26 mouse cellular contexts compared by ENCODE assay signal in genomic region chr19:57344678-57345077, GRCm38 (mm10).
"Had no signal": no experiment of that assay in that cellular context is flagged by ENCODE, and none has a peak within 500 bp of the region (broad histone marks: within the 10 kb centered on the region; RNA-seq: fewer than 3 reads in every experiment).

No protein-coding gene starts in this region.

- DNase-seq: cerebellum, adult 18-20 months; cerebellum, adult 2 months; cerebellum, adult 8-10 months; cerebellum, adult 9-10 months; cerebellum, adult 9-11 months; cerebellum, postnatal 10 days; cerebellum, postnatal 14 days; cerebellum, postnatal 25 days; cerebellum, postnatal 36 days; embryo, embryonic 11 days; forebrain, postnatal 0 days; gastrocnemius, adult 2 months; gastrocnemius, postnatal 10 days; gastrocnemius, postnatal 14 days; gastrocnemius, postnatal 25 days; heart, adult 2 months had no signal

- H3K36me3 ChIP-seq: embryonic facial prominence, embryonic 10.5 days; embryonic facial prominence, embryonic 12.5 days; embryonic facial prominence, embryonic 13.5 days; embryonic facial prominence, embryonic 15.5 days; forebrain, embryonic 12.5 days; forebrain, embryonic 15.5 days had no signal

- H3K9ac ChIP-seq: embryonic facial prominence, embryonic 12.5 days; embryonic facial prominence, embryonic 13.5 days; embryonic facial prominence, embryonic 15.5 days; forebrain, embryonic 12.5 days; forebrain, embryonic 13.5 days; forebrain, embryonic 15.5 days; forebrain, postnatal 0 days had no signal

- H3K4me1 ChIP-seq: embryonic facial prominence, embryonic 10.5 days; embryonic facial prominence, embryonic 12.5 days; embryonic facial prominence, embryonic 13.5 days; embryonic facial prominence, embryonic 15.5 days; forebrain, embryonic 12.5 days; forebrain, embryonic 13.5 days; forebrain, embryonic 15.5 days had no signal

- H3K4me3 ChIP-seq: embryonic facial prominence, embryonic 10.5 days; embryonic facial prominence, embryonic 12.5 days; embryonic facial prominence, embryonic 13.5 days; embryonic facial prominence, embryonic 15.5 days; erythroblast, embryonic 14.5 days; forebrain, embryonic 12.5 days; forebrain, embryonic 13.5 days; forebrain, embryonic 15.5 days; gastrocnemius, adult 2 months; heart, adult 2 months had no signal

- ATAC-seq: forebrain, embryonic 13.5 days; forebrain, embryonic 14.5 days; forebrain, embryonic 15.5 days; forebrain, embryonic 16.5 days; forebrain, postnatal 0 days had no signal

- H3K27ac ChIP-seq: embryonic facial prominence, embryonic 10.5 days; embryonic facial prominence, embryonic 12.5 days; embryonic facial prominence, embryonic 13.5 days; embryonic facial prominence, embryonic 15.5 days; forebrain, embryonic 12.5 days; forebrain, embryonic 13.5 days; forebrain, embryonic 15.5 days; gastrocnemius, adult 2 months; heart, adult 2 months had no signal

- H3K4me2 ChIP-seq: embryonic facial prominence, embryonic 12.5 days; embryonic facial prominence, embryonic 13.5 days; embryonic facial prominence, embryonic 15.5 days; forebrain, embryonic 12.5 days; forebrain, embryonic 13.5 days; forebrain, embryonic 15.5 days had no signal

- H3K27me3 ChIP-seq: embryonic facial prominence, embryonic 12.5 days; embryonic facial prominence, embryonic 13.5 days; embryonic facial prominence, embryonic 15.5 days; forebrain, embryonic 12.5 days; forebrain, embryonic 13.5 days; forebrain, embryonic 15.5 days had no signal
